Mouse (Mus musculus) hindbrain, embryonic 15.5 days (tissue): Measurements from ENCODE around the gene Slc12a1. TPM values are rescaled to one million over a fixed set of nuclear protein-coding genes. Genes with fewer than 3 reads are reported as not detected.

Experiments used
- ATAC-seq: fragments of 200-750 bp; cut with Nextera tagmentation; 2 replicates; pipeline ENCODE4 v1.8.0; 2017; ENCODE audit warnings: low read depth, moderate number of reproducible peaks, moderate TSS enrichment; ENCODE audit not compliant: low FRiP score
- H3K27ac ChIP-seq: fragments of 300-500 bp; sonication (generic); replicated peaks from 2 replicates; pipeline ENCODE4 v1.5.1; 2015; ENCODE audit warnings: mild to moderate bottlenecking, inconsistent platforms
- H3K27me3 ChIP-seq: fragments of 300-500 bp; sonication (generic); 2 replicates; pipeline ENCODE4 v1.6.1; 2015; ENCODE audit warnings: control low read depth, inconsistent platforms
- H3K36me3 ChIP-seq: fragments of 300-500 bp; sonication (generic); 2 replicates; pipeline ENCODE4 v1.6.1; 2015; ENCODE audit warnings: control low read depth, inconsistent platforms
- H3K4me1 ChIP-seq: fragments of 300-500 bp; sonication (generic); replicated peaks from 2 replicates; pipeline ENCODE4 v1.6.1; 2015; ENCODE audit warnings: control low read depth, inconsistent platforms
- H3K4me2 ChIP-seq: fragments of 300-500 bp; sonication (generic); 2 replicates; pipeline ENCODE4 v1.6.1; 2015; ENCODE audit warnings: moderate library complexity, mild to moderate bottlenecking, inconsistent platforms
- H3K4me3 ChIP-seq: fragments of 300-500 bp; sonication (generic); 2 replicates; pipeline ENCODE4 v1.5.1; 2015; ENCODE audit warnings: mild to moderate bottlenecking, inconsistent platforms
- H3K9ac ChIP-seq: fragments of 300-500 bp; sonication (generic); 2 replicates; pipeline ENCODE4 v1.6.1; 2015; ENCODE audit warnings: inconsistent platforms
- H3K9me3 ChIP-seq: fragments of 300-500 bp; sonication (generic); 2 replicates; pipeline ENCODE4 v1.6.1; 2016; ENCODE audit warnings: control low read depth, inconsistent platforms
- WGBS: fragments of 180-500 bp; shearing (Covaris S2); methylation state at CpG from one replicate; pipeline ENCODE4 v1.1.7; 2015; 5-methylcytosine and 5-hydroxymethylcytosine counted together
- polyA plus RNA-seq: library from polyadenylated mRNA; unstranded; fragments of >200 nt; fragmentation: Nextera tagmentation; extraction: Ambion mirVana; gene quantifications from 2 replicates; pipeline ENCODE4 v1.2.1, GENCODE M21; 2015

The Slc12a1 gene
- polyA plus RNA-seq, 1 experiment from 2014 or later = 0.09 TPM

DNA sequence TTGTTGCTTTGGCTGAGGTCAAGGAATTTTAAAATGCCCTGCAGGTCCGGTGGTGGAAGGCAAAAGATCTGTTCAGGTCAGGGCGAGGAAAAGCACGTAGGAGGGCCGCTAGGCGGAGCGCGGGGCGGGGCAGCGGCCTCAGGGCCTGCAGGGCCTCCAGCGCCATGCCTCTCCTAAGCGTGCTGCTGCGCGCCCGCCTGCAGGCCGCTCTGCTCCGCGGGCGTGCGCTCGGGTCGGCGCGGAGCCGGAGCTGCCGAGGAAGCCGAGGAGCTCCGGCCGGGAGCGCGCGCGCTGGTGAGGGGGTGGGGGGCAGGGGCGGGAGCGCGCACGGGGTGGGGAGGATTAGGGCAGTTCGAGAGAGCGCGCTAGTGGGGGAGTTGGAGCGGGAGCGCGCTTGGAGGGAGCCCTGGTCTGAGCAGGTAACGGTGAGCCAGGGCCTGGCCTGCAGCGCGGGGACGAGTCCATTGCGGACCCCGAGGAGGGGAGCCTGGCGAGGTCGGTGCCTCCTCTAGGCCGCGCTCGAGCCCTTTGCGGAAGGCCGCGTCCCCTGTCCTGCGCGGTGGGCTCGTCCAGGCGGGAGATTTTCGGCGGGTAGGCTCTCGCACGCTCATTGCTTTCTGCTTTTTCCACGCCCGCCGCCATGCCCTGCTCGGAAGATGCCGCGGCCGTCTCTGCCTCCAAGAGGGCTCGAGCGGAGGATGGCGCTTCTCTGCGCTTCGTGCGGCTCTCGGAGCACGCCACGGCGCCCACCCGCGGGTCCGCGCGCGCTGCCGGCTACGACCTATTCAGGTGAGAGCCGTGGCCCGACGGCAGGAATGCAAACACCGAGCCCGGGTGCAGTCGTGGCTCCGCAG is 95.0 kb downstream of the Slc12a1 start, which contains the start of gene Dut:
Gene Dut, plus strand, starts transcription at position 83 of the 854 bp plus-strand sequence.
- H3K27me3 ChIP-seq = no peaks in the 10 kb centered on the region
- ATAC-seq = peak; percentile 99
- peak within 1 kb of the TSS; percentile 68 for H3K4me2 ChIP-seq
- peaks cover 18% of the 10 kb centered on the region for H3K4me1 ChIP-seq
- under 1% methylated on average over 82 of the region's 96 CpGs for WGBS
- no peaks in the 10 kb centered on the region for H3K36me3 ChIP-seq
- no peaks in the 10 kb centered on the region for H3K9me3 ChIP-seq
- peak within 1 kb of the TSS; percentile 63 for H3K4me3 ChIP-seq
- H3K27ac ChIP-seq = peak within 1 kb of the TSS; percentile 83
- H3K9ac ChIP-seq = peak within 1 kb of the TSS; percentile 74

DNA sequence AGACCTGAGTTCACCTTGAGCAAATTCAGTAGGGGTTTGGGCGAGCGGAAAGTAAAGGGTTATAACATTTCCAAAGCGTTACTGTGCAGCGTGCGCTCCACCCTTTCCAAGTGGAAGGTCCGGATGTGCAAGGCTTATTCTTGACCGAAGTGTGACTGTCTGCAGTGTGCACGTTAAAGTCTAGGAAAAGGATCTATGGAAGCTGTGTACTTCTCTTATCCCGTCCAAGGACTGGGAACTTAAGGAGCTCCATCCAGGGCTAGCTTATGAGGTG is 95.6 kb downstream of the Slc12a1 start:
- Histone ChIP-seq H3K9ac (peak overlapping the region; percentile 74), H3K4me2 (peak overlapping the region; percentile 68), H3K9me3 (no peaks in the 10 kb centered on the region), H3K36me3 (no peaks in the 10 kb centered on the region), H3K4me1 (peaks cover 18% of the 10 kb centered on the region), H3K4me3 (peak overlapping the region; percentile 63), H3K27me3 (no peaks in the 10 kb centered on the region), H3K27ac (peak overlapping the region; percentile 83)
- WGBS = under 1% methylated on average over 9 of the region's 9 CpGs
- no peak for ATAC-seq

DNA sequence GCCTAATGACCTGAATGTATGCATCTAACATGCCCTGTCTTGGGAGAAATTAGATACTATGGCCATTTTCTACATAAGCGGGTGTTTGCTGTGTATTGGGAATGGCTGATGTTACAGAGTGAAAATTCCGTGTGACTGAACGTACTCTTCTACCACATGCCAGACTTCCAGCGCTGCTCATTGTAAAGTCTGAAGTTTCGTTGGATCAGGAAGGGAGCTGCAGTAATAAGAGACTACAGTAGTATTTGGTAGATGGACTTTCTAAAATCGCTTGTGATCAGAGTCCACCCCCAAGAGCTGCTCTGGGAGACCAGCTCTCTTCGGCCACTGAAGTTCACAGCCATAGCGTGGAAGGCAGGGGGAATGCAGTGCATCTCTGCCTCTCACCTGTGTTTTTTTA is 96.0 kb downstream of the Slc12a1 start:
- Histone ChIP-seq H3K9ac (peak overlapping the region; percentile 74), H3K4me1 (peaks cover 18% of the 10 kb centered on the region), H3K36me3 (peaks cover under 1% of the 10 kb centered on the region; the same call in 1 of the 2 replicates), H3K4me3 (peak overlapping the region; percentile 63), H3K27ac (peak overlapping the region; percentile 83; the same call in 1 of the 2 replicates), H3K9me3 (no peaks in the 10 kb centered on the region), H3K27me3 (no peaks in the 10 kb centered on the region), H3K4me2 (peak overlapping the region; percentile 68)
- no peak for ATAC-seq
- WGBS = 2% methylated on average over 8 of the region's 8 CpGs

DNA sequence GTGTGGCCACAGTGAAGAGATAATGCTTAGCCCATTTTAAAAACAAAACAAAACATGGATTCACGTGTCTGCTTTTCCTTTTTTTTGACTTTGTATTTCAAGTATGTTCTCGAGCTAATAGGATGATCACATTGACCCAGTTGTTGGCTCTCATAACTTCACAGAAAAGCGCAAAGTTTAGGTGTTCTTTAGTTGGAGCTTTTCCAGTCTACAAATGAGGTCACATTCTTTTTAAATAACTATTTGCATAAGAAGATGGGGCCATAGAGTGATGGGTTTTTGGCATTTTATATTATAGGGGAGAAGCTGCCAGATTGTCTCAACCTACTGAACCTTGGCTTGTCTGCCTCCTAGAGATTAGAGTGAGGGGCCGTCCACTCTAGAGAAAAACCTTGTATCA is 97.0 kb downstream of the Slc12a1 start:
- Histone ChIP-seq H3K9ac (no peak overlapping the region), H3K9me3 (no peaks in the 10 kb centered on the region), H3K27ac (no peak overlapping the region), H3K27me3 (no peaks in the 10 kb centered on the region), H3K4me1 (peaks cover 18% of the 10 kb centered on the region), H3K4me2 (peak overlapping the region; percentile 68; the same call in 1 of the 2 replicates), H3K4me3 (no peak overlapping the region), H3K36me3 (peaks cover 11% of the 10 kb centered on the region)
- ATAC-seq = no peak
- WGBS = 91% methylated on average over 4 of the region's 4 CpGs

DNA sequence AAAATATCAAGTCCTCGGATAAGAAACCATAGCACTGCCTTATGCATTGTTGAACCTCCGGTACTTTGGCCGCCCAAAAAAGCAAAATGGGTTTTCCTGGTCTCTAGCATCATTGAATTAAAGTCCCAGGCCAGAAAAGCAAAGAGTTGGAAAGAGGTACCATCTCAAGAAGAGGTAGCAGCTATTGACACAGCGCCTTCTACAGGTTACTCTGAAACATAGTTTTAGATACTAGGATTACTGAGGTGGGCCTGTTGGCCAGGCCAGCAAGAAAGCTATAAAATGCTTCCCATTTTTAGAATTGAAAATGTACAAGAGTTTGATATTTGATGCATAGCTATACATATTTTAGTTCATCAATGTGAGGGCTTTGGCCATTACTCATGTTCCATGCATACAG is 97.6 kb downstream of the Slc12a1 start:
- no peak for ATAC-seq
- Histone ChIP-seq H3K9me3 (no peaks in the 10 kb centered on the region), H3K4me3 (no peak overlapping the region), H3K4me2 (no peak overlapping the region), H3K9ac (no peak overlapping the region), H3K27me3 (no peaks in the 10 kb centered on the region), H3K27ac (no peak overlapping the region), H3K4me1 (peaks cover 18% of the 10 kb centered on the region), H3K36me3 (peaks cover 15% of the 10 kb centered on the region)
- WGBS = 93% methylated on average over 4 of the region's 4 CpGs

DNA sequence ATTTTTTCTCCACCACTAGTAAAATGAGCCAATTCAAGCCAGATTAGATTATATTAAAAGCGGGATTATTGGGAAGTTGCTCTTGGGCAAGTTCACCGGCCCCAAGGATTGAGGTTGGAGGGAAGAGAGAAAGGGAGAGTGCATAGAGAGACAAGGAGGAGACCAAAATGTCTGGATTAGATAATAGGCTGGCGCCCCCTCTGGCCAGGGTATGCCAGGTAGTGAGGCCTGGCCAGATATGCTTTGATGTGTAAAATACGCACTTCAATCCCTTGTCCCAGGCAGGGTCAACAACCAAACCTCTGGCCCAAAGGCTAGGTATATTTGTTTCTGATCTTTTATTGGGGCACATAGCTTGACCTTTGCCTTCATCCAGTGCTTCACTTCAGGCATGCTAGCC is 99.5 kb downstream of the Slc12a1 start:
- Histone ChIP-seq H3K4me2 (no peak overlapping the region), H3K27ac (no peak overlapping the region), H3K36me3 (peaks cover 15% of the 10 kb centered on the region), H3K4me3 (no peak overlapping the region), H3K4me1 (peaks cover 14% of the 10 kb centered on the region), H3K9ac (no peak overlapping the region), H3K27me3 (no peaks in the 10 kb centered on the region), H3K9me3 (no peaks in the 10 kb centered on the region)
- 92% methylated on average over 4 of the region's 4 CpGs for WGBS
- no peak for ATAC-seq

DNA sequence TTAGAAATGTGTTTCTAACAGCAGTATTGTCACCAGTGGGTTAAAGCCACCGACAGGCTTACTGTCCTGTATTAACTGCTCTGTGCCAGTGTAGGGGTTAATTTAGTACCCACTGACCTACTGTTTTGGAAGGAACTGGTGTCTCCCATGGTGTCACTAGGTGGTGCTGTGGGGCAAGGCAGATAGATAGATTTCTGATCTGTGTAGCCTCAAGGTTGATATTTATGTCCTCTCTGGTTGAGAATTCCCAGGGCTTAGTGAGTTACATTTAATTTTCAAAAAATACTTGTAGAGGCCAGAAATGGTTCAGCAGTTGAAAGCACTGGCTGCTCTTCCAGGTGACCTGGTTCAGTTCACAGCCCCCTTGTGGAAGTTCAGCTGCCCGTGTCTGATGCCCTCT is 100.0 kb downstream of the Slc12a1 start:
- Histone ChIP-seq H3K9ac (no peak overlapping the region), H3K4me1 (peaks cover 14% of the 10 kb centered on the region), H3K9me3 (no peaks in the 10 kb centered on the region), H3K27ac (no peak overlapping the region), H3K36me3 (peaks cover 19% of the 10 kb centered on the region), H3K27me3 (no peaks in the 10 kb centered on the region), H3K4me2 (no peak overlapping the region), H3K4me3 (no peak overlapping the region)
- WGBS = 64% methylated on average over 2 of the region's 2 CpGs
- no peak for ATAC-seq

DNA sequence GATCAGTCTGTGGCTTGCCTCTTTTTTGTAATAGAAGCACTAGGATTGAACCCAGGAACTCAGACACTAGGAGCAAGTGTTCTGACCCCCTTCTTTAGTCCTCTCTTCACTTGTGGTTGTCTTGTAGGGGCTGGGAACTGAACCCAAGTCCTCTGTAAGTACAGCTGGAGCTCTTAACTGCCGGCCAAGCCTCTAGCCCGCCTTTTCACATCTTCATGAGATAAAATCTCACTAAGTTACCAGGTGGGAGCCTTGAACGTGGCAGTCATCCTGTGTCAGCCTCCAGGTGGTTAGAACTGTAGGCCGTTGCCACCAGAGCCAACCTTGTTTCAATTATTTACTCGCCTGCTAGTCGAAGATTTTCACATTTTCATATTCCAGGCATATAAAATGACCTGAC is 101.4 kb downstream of the Slc12a1 start:
- Histone ChIP-seq H3K4me1 (peaks cover 8% of the 10 kb centered on the region), H3K4me3 (no peak overlapping the region), H3K27me3 (no peaks in the 10 kb centered on the region), H3K9ac (no peak overlapping the region), H3K4me2 (no peak overlapping the region), H3K9me3 (no peaks in the 10 kb centered on the region), H3K27ac (no peak overlapping the region), H3K36me3 (peaks cover 29% of the 10 kb centered on the region)
- ATAC-seq = no peak
- WGBS = 97% methylated on average over 6 of the region's 6 CpGs

DNA sequence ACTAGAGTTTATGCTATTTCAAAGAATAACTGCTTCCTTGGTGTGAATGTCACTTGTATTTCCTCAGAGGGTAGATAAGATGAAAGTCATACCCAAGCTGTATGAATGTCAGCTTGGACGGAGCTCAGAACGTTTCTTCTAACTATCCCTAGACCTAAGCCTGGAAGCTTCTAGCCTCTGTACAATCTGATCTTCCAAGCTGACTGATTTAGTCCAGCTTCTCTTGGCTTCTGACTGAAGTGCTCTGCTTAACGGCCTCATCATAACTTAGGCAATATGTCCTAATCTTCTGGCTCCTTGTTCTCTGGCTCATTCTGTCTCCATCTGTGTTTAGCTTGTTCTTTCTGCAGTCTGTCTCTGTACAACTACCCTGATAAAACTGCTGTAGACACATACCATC is 102.3 kb downstream of the Slc12a1 start:
- no peak overlapping the region for H3K4me3 ChIP-seq
- H3K4me2 ChIP-seq = no peak overlapping the region
- H3K9ac ChIP-seq = no peak overlapping the region
- H3K36me3 ChIP-seq = peaks cover 29% of the 10 kb centered on the region
- H3K27me3 ChIP-seq = no peaks in the 10 kb centered on the region
- H3K27ac ChIP-seq = no peak overlapping the region
- WGBS = 89% methylated on average over 3 of the region's 3 CpGs
- no peaks in the 10 kb centered on the region for H3K4me1 ChIP-seq
- no peak for ATAC-seq
- no peaks in the 10 kb centered on the region for H3K9me3 ChIP-seq

DNA sequence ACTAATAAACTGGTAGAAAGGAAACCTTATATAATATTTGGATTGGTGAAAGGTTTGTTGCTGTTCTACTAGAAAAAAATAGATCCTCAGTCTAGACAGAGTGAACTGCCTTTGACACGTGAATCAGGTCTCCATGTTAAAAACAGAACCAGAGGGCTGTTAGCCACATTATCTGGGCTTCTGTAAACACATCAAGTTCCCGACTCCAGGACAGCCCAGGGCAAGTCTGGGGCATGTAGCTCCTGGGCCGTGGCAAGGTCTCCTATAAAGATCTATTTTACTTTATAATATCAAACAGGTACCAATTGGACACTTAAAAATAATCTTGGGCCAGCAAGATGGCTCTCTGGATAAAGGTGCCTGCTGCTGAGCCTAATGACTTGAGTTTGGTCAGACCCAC is 103.6 kb downstream of the Slc12a1 start:
- no peak overlapping the region for H3K9ac ChIP-seq
- H3K27me3 ChIP-seq = no peaks in the 10 kb centered on the region
- H3K4me3 ChIP-seq = no peak overlapping the region
- no peak for ATAC-seq
- 87% methylated on average over 3 of the region's 3 CpGs for WGBS
- H3K4me1 ChIP-seq = no peaks in the 10 kb centered on the region
- H3K36me3 ChIP-seq = peaks cover 29% of the 10 kb centered on the region
- no peak overlapping the region for H3K4me2 ChIP-seq
- no peaks in the 10 kb centered on the region for H3K9me3 ChIP-seq
- H3K27ac ChIP-seq = no peak overlapping the region

DNA sequence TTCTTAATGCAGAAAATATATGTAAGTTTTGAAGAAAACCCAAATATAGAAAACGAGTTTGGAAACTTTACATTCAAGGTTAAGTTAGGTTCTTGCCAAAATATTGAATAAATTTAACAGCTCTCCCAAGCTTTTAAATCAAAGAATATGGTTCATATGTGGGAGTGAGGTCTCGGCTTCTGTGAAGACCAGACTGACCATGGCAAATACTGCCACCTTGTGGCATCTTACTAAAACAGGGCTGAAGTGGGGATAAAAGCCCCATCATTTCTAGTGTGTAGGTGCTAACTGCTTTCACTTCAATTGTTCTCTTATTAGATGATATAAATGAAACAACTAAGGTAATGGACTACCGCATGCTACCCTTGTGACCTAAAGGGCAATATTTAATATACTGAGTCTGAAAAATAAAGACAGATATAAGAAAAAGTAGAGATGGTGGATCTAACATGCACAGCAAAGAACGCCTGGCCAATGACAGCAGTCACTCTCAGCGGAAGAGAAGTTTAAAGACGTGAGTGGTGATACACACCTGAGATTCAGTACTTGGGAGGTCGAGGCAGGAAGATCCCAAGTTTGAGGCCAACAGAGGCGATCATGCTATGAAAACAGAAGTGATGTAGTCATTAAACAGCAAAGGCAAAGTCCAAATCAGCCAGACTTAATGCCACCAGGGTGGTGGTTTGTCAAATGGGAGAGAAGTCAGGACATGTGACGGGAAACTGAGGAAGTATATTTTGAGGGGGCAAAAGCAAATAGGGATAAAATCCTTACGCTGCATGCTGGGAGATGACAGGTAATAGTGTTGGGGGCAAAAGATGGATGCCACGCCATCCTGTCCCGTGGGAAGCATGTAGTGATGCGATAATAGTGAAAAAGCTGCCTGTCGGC is 107.2 kb downstream of the Slc12a1 start:
- peaks cover 17% of the 10 kb centered on the region for H3K36me3 ChIP-seq
- no peak overlapping the region for H3K27ac ChIP-seq
- no peaks in the 10 kb centered on the region for H3K9me3 ChIP-seq
- no peak overlapping the region for H3K4me3 ChIP-seq
- no peak for ATAC-seq
- 83% methylated on average over 14 of the region's 14 CpGs for WGBS
- H3K9ac ChIP-seq = no peak overlapping the region
- H3K4me2 ChIP-seq = no peak overlapping the region
- no peaks in the 10 kb centered on the region for H3K27me3 ChIP-seq
- peaks cover 6% of the 10 kb centered on the region for H3K4me1 ChIP-seq

DNA sequence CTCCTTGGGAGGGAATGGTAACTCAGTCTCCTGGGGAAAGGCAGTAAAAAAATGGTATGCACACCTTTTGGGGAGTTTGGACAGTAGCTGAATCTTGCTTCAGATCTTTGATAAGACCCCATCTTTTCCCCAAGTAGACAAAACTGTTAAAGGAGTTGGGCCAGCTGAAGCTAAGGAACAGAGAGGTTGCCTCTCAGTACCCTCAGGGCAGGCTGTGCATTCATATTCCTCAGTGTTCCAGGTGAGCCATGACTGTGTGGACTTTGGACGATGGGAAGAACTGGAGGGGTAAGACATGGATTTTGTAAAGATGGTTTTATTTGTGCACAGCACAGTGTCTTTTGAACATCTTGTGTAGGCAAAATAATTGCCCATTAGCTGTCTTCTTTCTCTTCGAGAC is 108.0 kb downstream of the Slc12a1 start:
- no peak overlapping the region for H3K27ac ChIP-seq
- no peak overlapping the region for H3K9ac ChIP-seq
- no peak overlapping the region for H3K4me3 ChIP-seq
- H3K9me3 ChIP-seq = no peaks in the 10 kb centered on the region
- ATAC-seq = no peak
- H3K36me3 ChIP-seq = peaks cover 14% of the 10 kb centered on the region
- peaks cover 6% of the 10 kb centered on the region for H3K4me1 ChIP-seq
- no peaks in the 10 kb centered on the region for H3K27me3 ChIP-seq
- 87% methylated on average over 2 of the region's 2 CpGs for WGBS
- H3K4me2 ChIP-seq = no peak overlapping the region
